Comparison of ENCODE assay signal across 9 mouse cellular contexts in the genomic region with DNA sequence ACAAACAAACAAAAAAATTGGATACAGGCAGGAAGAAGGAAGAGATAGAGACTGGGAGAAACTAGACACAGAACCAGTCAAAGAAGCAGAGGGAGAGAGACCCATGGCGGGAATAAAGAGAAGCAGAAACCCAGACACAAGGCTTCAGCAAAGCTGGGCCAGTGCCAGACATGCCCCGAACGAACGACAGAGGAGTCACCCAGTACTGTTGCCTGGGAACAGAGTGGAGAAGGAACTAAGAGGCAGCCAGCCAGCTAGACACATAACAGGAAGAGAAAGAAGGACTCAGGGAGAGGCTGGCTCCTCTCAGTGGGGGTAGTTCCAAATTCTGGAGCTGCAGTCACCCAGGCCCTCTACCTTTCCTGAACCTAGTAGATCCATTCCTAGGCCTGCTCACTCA. TPM values are rescaled to one million over a fixed set of nuclear protein-coding genes. Genes with fewer than 3 reads are reported as not detected.
DNase-seq lines count a peak whose midpoint lies in the region; ATAC-seq and TF ChIP-seq lines count a peak whose summit lies in the region.
"Had no signal": no experiment of that assay in that cellular context is flagged by ENCODE, and none has a peak within 500 bp of the region (broad histone marks: within the 10 kb centered on the region; RNA-seq: fewer than 3 reads in every experiment).

No protein-coding gene starts in this region.

- ATAC-seq in monocyte, adult 5-6 weeks (replicated peaks; ENCODE audit: insufficient number of reproducible peaks, low FRiP score, low TSS enrichment, poor library complexity, severe bottlenecking): no peak
- ATAC-seq in heart, embryonic 16.5 days (replicated peaks; ENCODE audit: extremely low read depth, insufficient read depth, low FRiP score): peak; percentile 77
- peak; percentile 79 for ATAC-seq in lung, postnatal 0 days

- H3K4me1 ChIP-seq in heart, embryonic 16.5 days (ENCODE audit: control insufficient read depth, insufficient read depth, low read length): peaks cover 34% of the 10 kb centered on the region
- peaks cover 20% of the 10 kb centered on the region; the same call in 1 of the 2 replicates for H3K4me1 ChIP-seq in lung, postnatal 0 days (ENCODE audit: insufficient read depth, low read depth, low read length)

- 4% methylated on average over 4 of the region's 4 CpGs for WGBS in heart, embryonic 16.5 days
- 3% methylated on average over 4 of the region's 4 CpGs for WGBS in lung, postnatal 0 days

- no peaks in the 10 kb centered on the region for H3K36me3 ChIP-seq in heart, embryonic 16.5 days (ENCODE audit: control insufficient read depth, insufficient read depth)
- H3K36me3 ChIP-seq in lung, postnatal 0 days (ENCODE audit: insufficient read depth, low read length): no peaks in the 10 kb centered on the region

- TF ChIP-seq EP300 in lung, postnatal 0 days (IDR thresholded peaks at IDR 0.05): no peak

- no peak overlapping the region for H3K27ac ChIP-seq in heart, embryonic 16.5 days (ENCODE audit: low read length)
- H3K27ac ChIP-seq in layer of hippocampus, adult 2 months: peak overlapping the region; percentile 71
- peak overlapping the region; percentile 28; the same call in 1 of the 2 replicates for H3K27ac ChIP-seq in lung, postnatal 0 days (ENCODE audit: low read length)
- H3K27ac ChIP-seq: liver, embryonic 14.5 days had no signal

- TF ChIP-seq CTCF in layer of hippocampus, adult 2 months (conservative IDR thresholded peaks at IDR 0.05): no peak
- no peak for TF ChIP-seq CTCF in lung, postnatal 0 days (IDR thresholded peaks at IDR 0.05)

- H3K4me2 ChIP-seq in heart, embryonic 16.5 days (ENCODE audit: low read depth, low read length): no peak overlapping the region
- H3K4me2 ChIP-seq in lung, postnatal 0 days (replicated peaks; ENCODE audit: low read depth, low read length): no peak overlapping the region

- no peaks in the 10 kb centered on the region for H3K27me3 ChIP-seq in heart, embryonic 16.5 days (ENCODE audit: control insufficient read depth, insufficient read depth, low read length)
- H3K27me3 ChIP-seq in lung, postnatal 0 days (replicated peaks; ENCODE audit: insufficient read depth, low read length): no peaks in the 10 kb centered on the region

- no peak overlapping the region for H3K4me3 ChIP-seq in heart, embryonic 16.5 days (ENCODE audit: low read length)
- H3K4me3 ChIP-seq in layer of hippocampus, adult 2 months: no peak overlapping the region
- no peak overlapping the region for H3K4me3 ChIP-seq in lung, postnatal 0 days (ENCODE audit: low read depth, low read length)

- peak; percentile 19 to 36 for DNase-seq in monocyte, adult 2 months (ENCODE audit: low read depth in 1 of 2, low spot score in 2 of 2)
- DNase-seq in brain, embryonic 18.5 days (ENCODE audit: low read depth, low spot score): peak; percentile 69
- DNase-seq in layer of hippocampus, adult 2 months (ENCODE audit: low spot score in 2 of 2): peak; percentile 81 to 91
- DNase-seq in lung, postnatal 0 days (ENCODE audit: low spot score): peak; percentile 93
- peak; percentile 71 for DNase-seq in testis, postnatal 14 days (ENCODE audit: low spot score)
- DNase-seq in thymus, postnatal 14 days: no peak

- H3K9ac ChIP-seq in heart, embryonic 16.5 days (ENCODE audit: low read length): no peak overlapping the region
- H3K9ac ChIP-seq in lung, postnatal 0 days (replicated peaks; ENCODE audit: low read depth): no peak overlapping the region
- H3K9ac ChIP-seq: liver, embryonic 14.5 days had no signal

- no peaks in the 10 kb centered on the region for H3K9me3 ChIP-seq in heart, embryonic 16.5 days (replicated peaks; ENCODE audit: control insufficient read depth, low read length)
- no peaks in the 10 kb centered on the region for H3K9me3 ChIP-seq in lung, postnatal 0 days (ENCODE audit: low read length)

RNA-seq across cellular contexts. Expression of a gene that starts 0.8 kb away (rescaled TPM):
- total RNA-seq in monocyte, adult 5-6 weeks (2017): not detected in 3 replicates
- polyA plus RNA-seq in heart, embryonic 16.5 days (2015; fragmentation: Nextera tagmentation; extraction: Ambion mirVana): 0.84 and 1.1 TPM in 2 replicates
- total RNA-seq in layer of hippocampus, adult 2 months (2021): under 1 TPM; 0.51 to 0.71 TPM
- 0.36 and 0.76 TPM in 2 replicates for polyA plus RNA-seq in lung, postnatal 0 days (2015; fragmentation: Nextera tagmentation; extraction: Ambion mirVana)
- polyA plus RNA-seq: liver, embryonic 14.5 days had no signal

RNA-seq across cellular contexts. Expression of a gene that starts 8.0 kb away (rescaled TPM):
- not detected in 3 replicates for total RNA-seq in monocyte, adult 5-6 weeks (2017)
- polyA plus RNA-seq in heart, embryonic 16.5 days (2015; fragmentation: Nextera tagmentation; extraction: Ambion mirVana): 12.4 and 14.8 TPM in 2 replicates
- total RNA-seq in layer of hippocampus, adult 2 months (2021): 10 to 100 TPM; 12.8 to 18.1 TPM
- polyA plus RNA-seq in lung, postnatal 0 days (2015; fragmentation: Nextera tagmentation; extraction: Ambion mirVana): 50.6 and 52.3 TPM in 2 replicates

RNA-seq across cellular contexts. Expression of a gene that starts 43.3 kb away (rescaled TPM):
- 41.1 to 70.7 TPM (median 48.4 TPM) in 3 replicates for total RNA-seq in monocyte, adult 5-6 weeks (2017)
- 0.64 and 0.65 TPM in 2 replicates for polyA plus RNA-seq in heart, embryonic 16.5 days (2015; fragmentation: Nextera tagmentation; extraction: Ambion mirVana)
- 10 to 100 TPM; 38.4 to 42.3 TPM for total RNA-seq in layer of hippocampus, adult 2 months (2021)
- 1.1 and 1.3 TPM in 2 replicates for polyA plus RNA-seq in lung, postnatal 0 days (2015; fragmentation: Nextera tagmentation; extraction: Ambion mirVana)

Comparison
In these comparisons a context has a peak if more than half of its experiments do, and no peak if none do; other contexts are left out.
1. RNA of a gene that starts 8.0 kb away (total RNA-seq): 12.8 to 18.1 TPM in layer of hippocampus, adult 2 months; not detected in monocyte, adult 5-6 weeks; every median in the first group is over 10 times any median in the second.